Mouse (Mus musculus) liver, adult 2 months (tissue): Measurements from ENCODE around the gene Adamts10. TPM values are rescaled to one million over a fixed set of nuclear protein-coding genes. Genes with fewer than 3 reads are reported as not detected.

ENCODE experiments used
- DNase-seq: peaks from one replicate; pipeline ENCODE4 v3.0.0-alpha.2; 2011; ENCODE audit warnings: low read depth, low spot score; ENCODE audit errors: extremely low read depth
- H3K27ac ChIP-seq: fragments of 200-500 bp; replicated peaks from 2 replicates; pipeline ENCODE4 v1.5.1; 2012; ENCODE audit warnings: low read depth, mild to moderate bottlenecking, control low read depth, inconsistent platforms, low read length; ENCODE audit not compliant: insufficient read depth
- H3K27me3 ChIP-seq: fragments of 200-500 bp; 2 replicates; pipeline ENCODE4 v1.6.1; 2012; ENCODE audit warnings: mild to moderate bottlenecking, moderate library complexity, low read length, inconsistent platforms; ENCODE audit not compliant: control insufficient read depth, insufficient read depth
- H3K36me3 ChIP-seq: fragments of 200-500 bp; 2 replicates; pipeline ENCODE4 v1.6.1; 2012; ENCODE audit warnings: low read length, inconsistent platforms; ENCODE audit not compliant: control insufficient read depth, insufficient read depth
- H3K4me1 ChIP-seq: fragments of 200-500 bp; 2 replicates; pipeline ENCODE4 v1.6.1; 2011; ENCODE audit warnings: low read length; ENCODE audit not compliant: control insufficient read depth, insufficient read depth
- H3K4me3 ChIP-seq: fragments of 200-500 bp; 2 replicates; pipeline ENCODE4 v1.5.1; 2011; ENCODE audit warnings: low read depth, mild to moderate bottlenecking, control low read depth, low read length, moderate library complexity; ENCODE audit not compliant: insufficient read depth
- H3K79me2 ChIP-seq: fragments of 200-500 bp; 2 replicates; pipeline ENCODE4 v1.6.1; 2012; ENCODE audit warnings: inconsistent platforms, mild to moderate bottlenecking, low read length, moderate library complexity; ENCODE audit not compliant: control insufficient read depth, insufficient read depth
- H3K9ac ChIP-seq: fragments of 200-500 bp; 2 replicates; pipeline ENCODE4 v1.6.1; 2012; ENCODE audit warnings: low read depth, mild to moderate bottlenecking, control low read depth, inconsistent platforms, low read length
- CTCF ChIP-seq: fragments of 200-500 bp; IDR thresholded peaks from 2 replicates; pipeline ENCODE4 v1.5.1; 2011; ENCODE audit warnings: low read depth, low read length, control low read depth
- POLR2A ChIP-seq: fragments of 200-500 bp; IDR thresholded peaks from 2 replicates; pipeline ENCODE4 v1.6.1; 2011; ENCODE audit warnings: low read length, control low read depth; ENCODE audit not compliant: insufficient read depth; ENCODE audit errors: extremely low read depth
- WGBS: fragments of 180-500 bp; shearing (Covaris S2); methylation state at CpG from one replicate; pipeline ENCODE4 v1.1.7; 2018; 5-methylcytosine and 5-hydroxymethylcytosine counted together
- polyA plus RNA-seq: library from polyadenylated mRNA; depleted of rRNA; stranded (reverse); fragments of >200 nt; gene quantifications from 2 replicates; pipeline ENCODE4 v1.2.3, GENCODE M21; 2012
- total RNA-seq: library from RNA; depleted of rRNA; stranded (reverse); fragments of >200 nt; gene quantifications from 2 replicates; pipeline ENCODE4 v1.2.3, GENCODE M21; 2014

Adamts10 gene
- total and polyA plus RNA-seq, 2 experiments: 6.5 to 8.6 TPM

GRCm38 (mm10) chr17:33520366-33520765 is 3.6 kb upstream of the Adamts10 start:
- H3K4me3 ChIP-seq: no peak overlapping the region
- TF ChIP-seq POLR2A (no peak), CTCF (no peak)
- no peak overlapping the region for H3K9ac ChIP-seq
- H3K36me3 ChIP-seq: no peaks in the 10 kb centered on the region
- H3K79me2 ChIP-seq: no peaks in the 10 kb centered on the region
- H3K27me3 ChIP-seq: peaks cover 2% of the 10 kb centered on the region; the same call in 1 of the 2 replicates
- no peaks in the 10 kb centered on the region; the same call in 1 of the 2 replicates for H3K4me1 ChIP-seq
- no peak overlapping the region for H3K27ac ChIP-seq
- DNase-seq: no peak
- 7% methylated on average over 1 of the region's 1 CpGs for WGBS

DNA sequence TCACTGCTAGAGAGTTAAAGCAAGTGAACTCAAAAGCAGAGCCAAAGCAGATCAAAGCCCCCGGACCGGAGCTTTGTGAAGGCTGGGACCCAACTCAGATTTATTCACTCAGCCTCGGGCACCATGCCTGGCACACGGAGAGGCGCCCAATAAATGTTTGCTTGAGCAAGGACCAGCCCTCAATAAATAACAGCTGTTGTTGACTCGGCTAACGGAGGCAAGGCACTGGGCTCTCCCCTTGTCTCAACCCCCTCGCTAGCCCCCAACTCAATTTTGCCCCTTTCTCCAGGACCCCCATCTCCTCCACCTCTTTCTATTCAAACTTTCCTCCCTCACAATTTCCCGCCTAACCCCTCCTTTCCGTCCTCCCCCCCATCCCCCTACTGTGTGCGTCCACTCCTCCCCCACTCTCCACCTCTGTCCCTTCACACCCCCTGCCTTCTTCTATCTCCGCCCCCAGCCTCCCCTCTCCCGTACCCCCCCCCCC is 530 bp upstream of the Adamts10 start:
- WGBS: 16% methylated on average over 13 of the region's 13 CpGs
- Histone ChIP-seq H3K27ac (no peak overlapping the region), H3K36me3 (no peaks in the 10 kb centered on the region), H3K9ac (peak overlapping the region; percentile 42; the same call in 1 of the 2 replicates), H3K79me2 (no peaks in the 10 kb centered on the region), H3K4me3 (peak overlapping the region; percentile 72), H3K27me3 (no peaks in the 10 kb centered on the region), H3K4me1 (no peaks in the 10 kb centered on the region; the same call in 1 of the 2 replicates)
- no peak for DNase-seq
- TF ChIP-seq CTCF (no peak), POLR2A (no peak)

DNA sequence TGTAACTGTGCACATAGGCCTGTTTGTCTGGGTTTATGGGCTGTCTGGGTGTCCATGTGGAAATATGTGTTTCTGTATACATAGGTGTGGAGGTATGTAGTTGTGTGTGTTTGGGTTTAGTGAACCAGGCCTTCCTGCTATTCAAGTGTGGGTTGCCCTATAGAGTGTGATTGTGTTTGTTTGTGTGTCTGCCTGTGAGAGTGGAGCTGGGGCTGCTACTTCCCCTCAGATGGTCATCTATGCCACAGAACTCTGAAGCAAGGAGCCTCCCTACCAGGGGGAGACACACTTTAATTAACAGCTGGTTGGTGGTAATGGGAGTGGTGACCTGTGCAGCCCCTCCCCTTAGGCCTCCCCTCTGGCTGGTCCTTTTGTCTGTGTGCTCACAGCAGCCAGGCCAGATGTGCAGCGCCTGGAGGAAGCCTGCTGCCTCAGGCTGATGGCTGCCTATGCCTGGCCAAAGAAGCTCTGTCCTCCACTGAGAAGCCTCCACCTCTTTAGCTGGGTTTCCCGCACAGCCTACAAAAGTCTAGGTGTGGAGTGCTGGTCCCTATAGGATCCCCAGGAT is 886 bp downstream of the Adamts10 start:
- TF ChIP-seq CTCF: no peak
- no peak for TF ChIP-seq POLR2A
- Histone ChIP-seq H3K4me3 (peak overlapping the region; percentile 72), H3K4me1 (no peaks in the 10 kb centered on the region; the same call in 1 of the 2 replicates), H3K9ac (peak overlapping the region; percentile 48), H3K27me3 (no peaks in the 10 kb centered on the region), H3K79me2 (no peaks in the 10 kb centered on the region), H3K27ac (no peak overlapping the region), H3K36me3 (peaks cover 2% of the 10 kb centered on the region; the same call in 1 of the 2 replicates)
- DNase-seq: no peak
- WGBS: 76% methylated on average over 2 of the region's 2 CpGs

DNA sequence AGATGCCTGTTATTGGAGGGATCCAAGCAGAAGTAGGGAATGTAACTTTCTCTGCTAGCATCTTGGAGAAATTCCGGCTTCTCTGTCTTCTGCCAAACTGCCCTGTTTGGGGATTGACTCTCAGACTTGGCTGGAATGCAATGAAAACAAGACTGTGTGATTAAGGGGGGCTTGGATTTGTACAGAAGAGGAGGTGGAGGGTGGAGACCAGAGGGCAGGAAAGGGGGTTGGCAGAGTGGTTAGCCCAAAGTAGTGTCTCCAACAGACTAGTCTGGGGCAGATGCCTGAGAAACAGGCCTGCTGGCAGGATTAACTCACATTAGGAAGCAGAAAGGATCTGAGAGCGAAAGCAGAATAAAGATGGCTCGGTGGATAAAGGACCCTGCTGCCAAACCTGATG is 2.5 kb downstream of the Adamts10 start:
- no peaks in the 10 kb centered on the region for H3K79me2 ChIP-seq
- H3K27ac ChIP-seq: no peak overlapping the region
- no peaks in the 10 kb centered on the region for H3K27me3 ChIP-seq
- TF ChIP-seq POLR2A: no peak
- TF ChIP-seq CTCF: no peak
- no peaks in the 10 kb centered on the region; the same call in 1 of the 2 replicates for H3K4me1 ChIP-seq
- WGBS: 82% methylated on average over 3 of the region's 3 CpGs
- H3K9ac ChIP-seq: no peak overlapping the region
- no peak overlapping the region for H3K4me3 ChIP-seq
- DNase-seq: peak; percentile 18
- H3K36me3 ChIP-seq: peaks cover 2% of the 10 kb centered on the region; the same call in 1 of the 2 replicates

DNA sequence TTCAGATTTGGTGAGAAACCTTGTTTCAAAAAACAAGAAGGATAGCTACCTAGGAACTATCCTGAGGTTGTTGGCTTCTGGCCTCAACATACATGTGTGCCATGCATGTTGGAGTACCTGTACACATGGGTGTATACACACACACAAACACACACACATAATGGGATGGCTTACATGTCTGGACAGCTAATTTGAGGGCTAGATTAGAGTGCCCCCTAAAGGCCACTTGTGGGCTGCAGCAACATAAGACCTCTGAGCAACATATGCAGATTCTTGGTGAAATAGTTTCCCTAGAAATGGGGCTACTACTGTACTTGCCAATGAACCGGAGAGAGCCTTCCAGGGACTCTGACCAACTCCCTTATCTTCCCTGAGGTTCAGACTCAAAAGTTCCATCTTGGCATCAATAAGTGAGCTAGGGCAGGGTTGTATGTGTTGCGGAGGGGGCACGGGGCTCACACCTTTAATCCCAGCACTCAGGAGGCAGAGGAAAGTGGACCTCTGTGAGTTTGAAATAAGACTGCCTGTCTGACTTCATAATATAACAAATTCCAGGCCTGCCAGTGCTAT is 15.2 kb downstream of the Adamts10 start:
- no peak overlapping the region for H3K9ac ChIP-seq
- no peak overlapping the region for H3K27ac ChIP-seq
- H3K4me3 ChIP-seq: no peak overlapping the region
- no peaks in the 10 kb centered on the region for H3K79me2 ChIP-seq
- peak; percentile 49 for DNase-seq
- H3K4me1 ChIP-seq: no peaks in the 10 kb centered on the region
- TF ChIP-seq POLR2A (no peak), CTCF (peak; percentile 47)
- H3K36me3 ChIP-seq: no peaks in the 10 kb centered on the region
- 83% methylated on average over 3 of the region's 3 CpGs for WGBS
- no peaks in the 10 kb centered on the region for H3K27me3 ChIP-seq

- Histone ChIP-seq H3K27ac (no peak overlapping the region), H3K27me3 (no peaks in the 10 kb centered on the region), H3K4me3 (no peak overlapping the region), H3K79me2 (no peaks in the 10 kb centered on the region), H3K36me3 (no peaks in the 10 kb centered on the region), H3K9ac (no peak overlapping the region), H3K4me1 (no peaks in the 10 kb centered on the region)
- WGBS: 95% methylated on average over 4 of the region's 4 CpGs
- no peak for TF ChIP-seq POLR2A
- no peak for TF ChIP-seq CTCF
- DNase-seq: no peak
Measured at GRCm38 (mm10) chr17:33539878-33540277, 15.9 kb downstream of the Adamts10 start.
